In the genomic region with DNA sequence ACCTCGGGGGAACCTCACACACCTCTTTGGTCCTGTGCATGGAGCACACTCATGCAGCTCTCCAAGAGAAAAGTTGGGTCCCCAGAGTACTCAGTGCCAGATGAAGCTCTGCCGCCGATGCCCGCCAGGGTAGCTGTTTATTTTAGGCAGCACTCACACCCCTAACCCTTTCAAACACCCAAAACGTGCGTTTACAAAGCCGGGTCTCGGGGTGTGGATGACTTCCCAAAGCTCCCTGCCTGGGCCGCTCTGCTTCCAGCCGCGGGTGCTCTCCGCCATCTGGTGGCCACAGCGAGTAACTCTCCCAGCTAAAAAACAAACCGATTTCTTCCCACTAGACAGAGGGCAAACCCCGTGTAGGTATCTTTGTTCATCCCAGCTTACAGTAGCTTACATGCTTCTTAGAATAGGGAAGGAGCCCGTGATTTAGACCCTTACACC, we compare ENCODE assay signal across 8 mouse cellular contexts. TPM values are rescaled to one million over a fixed set of nuclear protein-coding genes. Genes with fewer than 3 reads are reported as not detected.
DNase-seq lines count a peak whose midpoint lies in the region; ATAC-seq lines count a peak whose summit lies in the region.

No protein-coding gene starts in this region.

- peak; percentile 73 for DNase-seq in ovary, postnatal 36 days (ENCODE audit: low spot score)
- DNase-seq in ovary, postnatal 10 days (ENCODE audit: low spot score), result no peak
- DNase-seq in cerebellum, postnatal 4 days (ENCODE audit: low spot score in 2 of 2), result peak; percentile 62 to 76
- DNase-seq in gastrocnemius, postnatal 14 days, result peak; percentile 71
- peak; percentile 88 for DNase-seq in induced T-regulatory cell, adult 2 months (ENCODE audit: low read depth)
- DNase-seq in left cerebral cortex, postnatal 14 days (ENCODE audit: low spot score in 2 of 2), result peak; percentile 40 to 77
- peak; percentile 30 for DNase-seq in spleen, adult 12 weeks (ENCODE audit: low spot score)

- ATAC-seq in megakaryocyte progenitor cell, adult 5-6 weeks (replicated peaks; ENCODE audit: poor library complexity), result peak; percentile 87

- intact Hi-C loops in gastrocnemius, postnatal 14 days (cut with DNase I; ENCODE audit: low total_unique reads), result loop anchor here (5.0 to 10.0 kb wide), 2 partner anchors 392 to 415 kb away; no protein-coding TSS in a partner anchor
- intact Hi-C loops in left cerebral cortex, postnatal 14 days (cut with DNase I), result loop anchor here (1.0 to 2.0 kb wide), 2 partner anchors 390 to 437 kb away; no protein-coding TSS in a partner anchor

RNA-seq across cellular contexts. Expression of a gene that starts 11.6 kb away (rescaled TPM):
- total RNA-seq in gastrocnemius, postnatal 14 days (2021), result not detected
- under 1 TPM; 0.24 to 0.38 TPM for total RNA-seq in left cerebral cortex, postnatal 14 days (2021)
- total RNA-seq in megakaryocyte progenitor cell, adult 5-6 weeks (2015), result not detected in 2 replicates
- total RNA-seq in megakaryocyte progenitor cell, adult 5-6 weeks (2017), result not detected in 2 replicates

RNA-seq across cellular contexts. Expression of a gene that starts 16.5 kb away (rescaled TPM):
- 100 to 1,000 TPM; 157 TPM for total RNA-seq in gastrocnemius, postnatal 14 days (2021)
- 10 to 100 TPM; 80.3 to 88.2 TPM for total RNA-seq in left cerebral cortex, postnatal 14 days (2021)
- 24.0 and 40.8 TPM in 2 replicates for total RNA-seq in megakaryocyte progenitor cell, adult 5-6 weeks (2015)
- 68.4 and 88.5 TPM in 2 replicates for total RNA-seq in megakaryocyte progenitor cell, adult 5-6 weeks (2017)
